Mouse (Mus musculus) neural tube, embryonic 14.5 days (tissue): ENCODE results near the gene Atp5d. TPM values are rescaled to one million over a fixed set of nuclear protein-coding genes. Genes with fewer than 3 reads are reported as not detected.

ENCODE experiments used
- ATAC-seq: fragments of 200-750 bp; cut with Nextera tagmentation; 2 replicates; pipeline ENCODE4 v1.8.0; 2017; ENCODE audit warnings: low read depth, mild to moderate bottlenecking, moderate TSS enrichment, moderate library complexity
- H3K27ac ChIP-seq: fragments of 300-500 bp; sonication (generic); 2 replicates; pipeline ENCODE4 v1.5.1; 2014; ENCODE audit warnings: low read depth, mild to moderate bottlenecking, control low read depth, low read length, moderate library complexity, mixed read lengths
- H3K27me3 ChIP-seq: fragments of 300-500 bp; sonication (generic); 2 replicates; pipeline ENCODE4 v1.6.1; 2014; ENCODE audit warnings: low read length; ENCODE audit not compliant: control insufficient read depth, insufficient read depth
- H3K36me3 ChIP-seq: fragments of 300-500 bp; sonication (generic); 2 replicates; pipeline ENCODE4 v1.6.1; 2014; ENCODE audit warnings: low read length, mixed read lengths; ENCODE audit not compliant: control insufficient read depth, insufficient read depth
- H3K4me1 ChIP-seq: fragments of 300-500 bp; sonication (generic); 2 replicates; pipeline ENCODE4 v1.6.1; 2014; ENCODE audit warnings: low read length; ENCODE audit not compliant: control insufficient read depth, insufficient read depth
- H3K4me2 ChIP-seq: fragments of 300-500 bp; sonication (generic); 2 replicates; pipeline ENCODE4 v1.6.1; 2014; ENCODE audit warnings: mild to moderate bottlenecking, low read depth, low read length, control low read depth
- H3K4me3 ChIP-seq: fragments of 300-500 bp; sonication (generic); 2 replicates; pipeline ENCODE4 v1.5.1; 2014; ENCODE audit warnings: low read depth, low read length, control low read depth, mixed read lengths
- H3K9ac ChIP-seq: fragments of 300-500 bp; sonication (generic); replicated peaks from 2 replicates; pipeline ENCODE4 v1.6.1; 2014; ENCODE audit warnings: low read depth, mild to moderate bottlenecking, control low read depth, low read length, mixed read lengths
- H3K9me3 ChIP-seq: fragments of 300-500 bp; sonication (generic); 2 replicates; pipeline ENCODE4 v1.6.1; 2016; ENCODE audit warnings: low read length; ENCODE audit not compliant: control insufficient read depth
- WGBS: fragments of 180-500 bp; shearing (Covaris S2); extraction: QIAGEN DNeasy Blood & Tissue Kit; methylation state at CpG from one replicate; pipeline ENCODE4 v1.1.7; 2014; 5-methylcytosine and 5-hydroxymethylcytosine counted together
- polyA plus RNA-seq: library from polyadenylated mRNA; unstranded; fragments of >200 nt; fragmentation: Nextera tagmentation; extraction: Ambion mirVana; gene quantifications from 2 replicates; pipeline ENCODE4 v1.2.1, GENCODE M21; 2014

Gene Atp5d
- polyA plus RNA-seq, 1 experiment from 2014 or later, result 519 TPM

DNA sequence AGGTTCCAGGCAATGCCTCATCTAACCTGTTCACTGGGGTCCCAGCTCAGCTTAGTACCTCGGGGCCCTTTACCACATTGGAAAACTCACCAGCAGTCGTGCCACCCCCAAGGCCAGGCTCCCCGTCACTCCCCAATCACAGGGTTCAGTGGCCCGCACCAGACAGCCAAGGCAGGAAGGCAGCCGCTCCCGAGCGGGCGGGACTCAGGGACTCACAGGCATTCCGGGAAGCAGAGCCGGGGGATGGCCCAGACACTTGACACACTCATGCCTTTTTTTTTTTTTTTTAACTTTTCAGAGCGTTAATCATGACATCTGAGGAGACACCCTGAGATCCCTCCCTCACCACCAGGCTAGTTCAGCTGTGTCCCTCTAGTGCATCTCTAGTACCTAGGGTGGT, 37.5 kb upstream of the Atp5d start:
- peaks cover 8% of the 10 kb centered on the region for H3K4me1 ChIP-seq
- WGBS, result 68% methylated on average over 11 of the region's 11 CpGs
- H3K4me2 ChIP-seq, result peak overlapping the region; percentile 88; the same call in 1 of the 2 replicates
- H3K27me3 ChIP-seq, result no peaks in the 10 kb centered on the region
- no peaks in the 10 kb centered on the region for H3K36me3 ChIP-seq
- H3K9ac ChIP-seq, result no peak overlapping the region
- no peak overlapping the region for H3K4me3 ChIP-seq
- no peak overlapping the region for H3K27ac ChIP-seq
- no peaks in the 10 kb centered on the region for H3K9me3 ChIP-seq
- ATAC-seq, result no peak

GRCm38 (mm10) chr10:80102216-80102915, 36.1 kb upstream of the Atp5d start:
- under 1% methylated on average over 53 of the region's 59 CpGs for WGBS
- H3K4me1 ChIP-seq, result peaks cover 8% of the 10 kb centered on the region
- H3K27ac ChIP-seq, result peak overlapping the region; percentile 62
- H3K4me2 ChIP-seq, result peak overlapping the region; percentile 88
- no peaks in the 10 kb centered on the region for H3K27me3 ChIP-seq
- H3K9me3 ChIP-seq, result no peaks in the 10 kb centered on the region
- peak overlapping the region; percentile 81 for H3K4me3 ChIP-seq
- peak overlapping the region; percentile 82 for H3K9ac ChIP-seq
- H3K36me3 ChIP-seq, result no peaks in the 10 kb centered on the region
- ATAC-seq, result peak; percentile 85

DNA sequence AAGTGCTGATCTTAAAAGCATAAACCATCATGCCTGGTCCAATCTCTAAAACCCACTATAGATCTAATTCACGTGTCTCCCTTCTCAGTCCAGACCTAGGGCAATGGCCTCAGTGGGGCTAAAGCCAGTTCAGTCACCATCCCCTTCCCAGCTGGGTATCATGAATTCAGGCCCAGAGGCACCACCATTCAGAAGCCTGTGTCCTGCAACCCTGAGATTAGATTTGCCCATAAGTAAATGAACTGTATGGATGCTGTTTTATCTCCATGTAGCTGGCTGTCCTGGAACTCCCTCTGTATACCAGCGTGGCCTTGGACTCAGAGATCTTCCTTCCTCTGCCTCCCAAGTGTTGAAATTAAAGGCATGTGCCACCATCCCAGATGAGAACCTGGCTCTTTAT, 35.4 kb upstream of the Atp5d start:
- H3K9me3 ChIP-seq, result no peaks in the 10 kb centered on the region
- H3K36me3 ChIP-seq, result no peaks in the 10 kb centered on the region
- no peaks in the 10 kb centered on the region for H3K27me3 ChIP-seq
- WGBS, result 78% methylated on average over 2 of the region's 2 CpGs
- peak overlapping the region; percentile 88; the same call in 1 of the 2 replicates for H3K4me2 ChIP-seq
- no peak overlapping the region for H3K4me3 ChIP-seq
- H3K4me1 ChIP-seq, result peaks cover 8% of the 10 kb centered on the region
- no peak overlapping the region; the same call in 1 of the 2 replicates for H3K27ac ChIP-seq
- no peak overlapping the region for H3K9ac ChIP-seq
- ATAC-seq, result no peak

- H3K9ac ChIP-seq, result no peak overlapping the region
- H3K27ac ChIP-seq, result no peak overlapping the region
- no peaks in the 10 kb centered on the region for H3K27me3 ChIP-seq
- no peaks in the 10 kb centered on the region for H3K9me3 ChIP-seq
- no peaks in the 10 kb centered on the region for H3K36me3 ChIP-seq
- no peak for ATAC-seq
- peaks cover 8% of the 10 kb centered on the region for H3K4me1 ChIP-seq
- 96% methylated on average over 3 of the region's 3 CpGs for WGBS
- H3K4me3 ChIP-seq, result no peak overlapping the region
- H3K4me2 ChIP-seq, result no peak overlapping the region
Measured at GRCm38 (mm10) chr10:80104181-80104580, 34.3 kb upstream of the Atp5d start.

DNA sequence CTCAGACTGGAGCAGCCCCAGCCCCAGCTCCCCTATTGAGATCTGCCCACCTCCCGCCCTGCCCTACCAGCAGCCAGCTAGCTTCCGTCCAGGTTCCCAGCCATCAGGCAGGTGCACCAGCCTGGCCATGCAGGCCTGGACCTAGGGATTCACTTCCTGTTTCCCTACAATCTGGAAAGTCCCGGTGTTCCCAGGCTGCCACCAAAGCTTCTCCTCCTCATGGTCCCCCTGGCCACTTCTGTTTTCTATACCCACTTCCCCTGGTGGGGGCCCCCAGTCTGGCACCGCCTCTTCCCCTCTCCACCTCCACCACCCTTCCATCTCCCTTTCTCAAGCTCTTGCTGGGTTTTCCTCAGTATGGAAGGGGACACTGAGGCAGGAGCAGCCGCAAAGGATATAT, 33.0 kb upstream of the Atp5d start, which contains the start of gene Sbno2:
Gene Sbno2, minus strand, starts transcription at position 112 of the 400 bp plus-strand sequence.
- H3K27ac ChIP-seq, result no peak within 1 kb of the TSS
- no peak for ATAC-seq
- no peaks in the 10 kb centered on the region for H3K9me3 ChIP-seq
- H3K27me3 ChIP-seq, result no peaks in the 10 kb centered on the region
- WGBS, result 70% methylated on average over 5 of the region's 5 CpGs
- H3K4me3 ChIP-seq, result no peak within 1 kb of the TSS
- H3K4me2 ChIP-seq, result no peak within 1 kb of the TSS
- no peaks in the 10 kb centered on the region for H3K36me3 ChIP-seq
- H3K4me1 ChIP-seq, result peaks cover 8% of the 10 kb centered on the region
- H3K9ac ChIP-seq, result no peak within 1 kb of the TSS

GRCm38 (mm10) chr10:80105926-80106325, 32.5 kb upstream of the Atp5d start:
- Histone ChIP-seq H3K9ac (no peak overlapping the region), H3K27me3 (no peaks in the 10 kb centered on the region), H3K4me3 (no peak overlapping the region), H3K4me2 (no peak overlapping the region), H3K9me3 (no peaks in the 10 kb centered on the region), H3K27ac (no peak overlapping the region), H3K36me3 (no peaks in the 10 kb centered on the region), H3K4me1 (peaks cover 8% of the 10 kb centered on the region)
- 72% methylated on average over 5 of the region's 5 CpGs for WGBS
- ATAC-seq, result no peak

DNA sequence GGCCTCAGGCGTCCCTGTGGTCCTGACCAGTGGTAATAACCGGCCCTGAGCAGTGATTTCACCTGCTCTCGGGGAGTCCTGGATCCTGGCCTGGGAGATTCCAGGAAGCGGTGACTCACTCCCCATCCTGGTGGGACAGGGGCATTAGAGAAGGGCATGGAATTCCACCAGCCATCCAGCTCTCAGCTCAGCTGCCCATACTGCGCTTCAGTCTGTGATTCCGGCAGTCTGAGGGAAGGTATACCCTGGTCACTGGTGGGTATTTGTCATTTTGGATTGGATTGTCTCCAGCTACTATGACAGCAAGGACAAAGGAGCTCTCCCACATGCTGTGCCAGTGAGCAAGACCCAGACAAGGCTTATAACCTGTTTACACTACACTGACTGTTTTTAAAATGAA, 30.8 kb upstream of the Atp5d start:
- H3K36me3 ChIP-seq, result no peaks in the 10 kb centered on the region
- H3K27me3 ChIP-seq, result no peaks in the 10 kb centered on the region
- ATAC-seq, result no peak
- no peak overlapping the region for H3K4me3 ChIP-seq
- no peak overlapping the region for H3K9ac ChIP-seq
- H3K27ac ChIP-seq, result no peak overlapping the region
- H3K4me2 ChIP-seq, result no peak overlapping the region
- no peaks in the 10 kb centered on the region for H3K9me3 ChIP-seq
- no peaks in the 10 kb centered on the region for H3K4me1 ChIP-seq
- 55% methylated on average over 6 of the region's 6 CpGs for WGBS

DNA sequence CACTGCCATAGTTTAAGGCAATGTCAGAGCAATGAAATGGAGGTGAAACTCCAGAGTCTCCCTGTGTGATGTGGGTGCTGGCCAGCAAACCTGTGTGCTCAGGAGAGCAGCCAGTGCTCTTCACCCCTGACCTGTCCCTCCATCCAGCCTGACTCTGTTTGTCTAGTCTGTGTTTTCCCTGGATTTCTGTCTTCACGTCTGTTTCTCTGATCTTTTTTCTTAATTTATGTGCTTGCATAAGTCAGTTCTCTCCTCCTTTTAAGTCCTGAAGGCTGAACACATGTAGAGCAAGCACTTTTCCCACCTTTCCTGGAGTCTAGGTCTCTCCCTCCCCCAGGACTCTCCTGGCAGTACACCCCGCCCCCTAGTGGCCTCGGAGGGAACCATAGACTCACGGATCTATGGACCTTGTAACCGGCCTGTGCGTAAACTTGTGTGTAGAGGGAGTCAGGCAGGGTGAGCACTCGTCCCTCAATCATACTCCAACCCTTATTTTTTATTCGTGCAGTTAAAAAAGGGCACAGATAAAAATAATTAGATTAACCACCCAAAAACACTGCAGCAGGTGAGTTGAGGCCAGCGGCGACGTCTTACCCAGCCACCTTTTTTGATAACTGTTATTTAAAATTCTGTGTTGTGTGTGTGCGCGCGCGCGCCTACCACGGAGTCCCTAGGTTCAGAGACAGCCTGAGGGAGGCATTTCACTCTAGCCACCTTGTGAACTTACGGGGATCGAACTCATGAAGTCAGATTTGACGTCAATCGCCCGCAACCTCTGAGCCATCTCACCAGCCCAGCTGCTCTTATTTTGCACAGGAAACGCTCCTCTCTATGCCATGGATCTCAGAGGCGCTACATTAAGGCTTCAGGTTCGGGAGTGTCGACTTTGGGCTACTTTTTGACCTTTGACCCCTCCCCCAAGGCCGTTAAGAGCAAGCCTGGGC, 23.8 kb upstream of the Atp5d start:
- Histone ChIP-seq H3K4me3 (peak overlapping the region; percentile 97), H3K27me3 (no peaks in the 10 kb centered on the region), H3K4me2 (peak overlapping the region; percentile 94), H3K27ac (peak overlapping the region; percentile 69; the same call in 1 of the 2 replicates), H3K36me3 (no peaks in the 10 kb centered on the region), H3K9me3 (no peaks in the 10 kb centered on the region), H3K9ac (peak overlapping the region; percentile 18), H3K4me1 (peaks cover 31% of the 10 kb centered on the region)
- 2% methylated on average over 27 of the region's 27 CpGs for WGBS
- ATAC-seq, result peak; percentile 62
